Mouse (Mus musculus): ENCODE results near the gene Ppfibp2.

- no peak for TF ChIP-seq MAFK (IDR thresholded peaks at IDR 0.05; ENCODE audit: insufficient read depth, low read depth, low read length)
- no peak for TF ChIP-seq CHD2 (IDR thresholded peaks at IDR 0.05; ENCODE audit: low read depth, low read length)
- no peak for TF ChIP-seq HCFC1 (IDR thresholded peaks at IDR 0.05; ENCODE audit: borderline replicate concordance, insufficient read depth, low read length)
- TF ChIP-seq ZNF384 (IDR thresholded peaks at IDR 0.05; ENCODE audit: low read depth, low read length), result no peak
- no peak for TF ChIP-seq ZC3H11A (IDR thresholded peaks at IDR 0.05; ENCODE audit: borderline replicate concordance, low read depth, low read length)
Observed at GRCm38 (mm10) chr7:107625061-107625460, 30.1 kb downstream of the Ppfibp2 start, which contains the start of gene 5330417H12Rik.

Measured in ES-E14 (cell line).